Mouse (Mus musculus) MEL (cell line): ENCODE measurements around the gene Slc2a4. TPM values are rescaled to one million over a fixed set of nuclear protein-coding genes. Genes with fewer than 3 reads are reported as not detected.

Experiments used
- DNase-seq: peaks from one replicate; pipeline ENCODE4 v3.0.0; 2011; ENCODE audit warnings: low read depth, low spot score
- H3K27ac ChIP-seq: 2 replicates; pipeline ENCODE4 v1.5.1; 2012; ENCODE audit warnings: low read depth, mild to moderate bottlenecking, control low read depth, low read length, moderate library complexity; ENCODE audit not compliant: control insufficient read depth
- H3K27me3 ChIP-seq, 2 experiments: fragments of 150-350 bp in 1 of 2; sonication (generic) in 1 of 2; 2 replicates each; pipeline ENCODE4 v1.6.1; 2012; ENCODE audit warnings: low read length in 2 of 2, mild to moderate bottlenecking in 2 of 2, improper control_type of control experiment in 1 of 2, moderate library complexity in 1 of 2; ENCODE audit not compliant: insufficient read depth in 2 of 2, control insufficient read depth in 1 of 2
- H3K36me3 ChIP-seq, 2 experiments: 2 replicates each; pipeline ENCODE4 v1.6.1; 2012 to 2014; ENCODE audit warnings: low read length in 2 of 2, improper control_type of control experiment in 1 of 2, inconsistent platforms in 1 of 2, mild to moderate bottlenecking in 1 of 2; ENCODE audit not compliant: insufficient read depth in 2 of 2, control insufficient read depth in 1 of 2
- H3K4me1 ChIP-seq, 2 experiments: fragments of 150-350 bp in 1 of 2; sonication (generic) in 1 of 2; 2 replicates each; pipeline ENCODE4 v1.6.1; 2012; ENCODE audit warnings: low read length in 2 of 2, improper control_type of control experiment in 1 of 2, mild to moderate bottlenecking in 1 of 2; ENCODE audit not compliant: insufficient read depth in 2 of 2, control insufficient read depth in 1 of 2
- H3K4me3 ChIP-seq, 2 experiments: fragments of 150-350 bp in 1 of 2; sonication (generic) in 1 of 2; 2 replicates each; pipeline ENCODE4 v1.5.1; 2012; ENCODE audit warnings: low read depth in 2 of 2, low read length in 2 of 2, mild to moderate bottlenecking in 2 of 2, moderate library complexity in 2 of 2, control low read depth in 1 of 2, improper control_type of control experiment in 1 of 2; ENCODE audit not compliant: control insufficient read depth in 1 of 2, insufficient read depth in 1 of 2
- H3K79me2 ChIP-seq: 2 replicates; pipeline ENCODE4 v1.6.1; 2012; ENCODE audit warnings: mild to moderate bottlenecking, low read length, moderate library complexity; ENCODE audit not compliant: control insufficient read depth, poor library complexity, insufficient read depth
- H3K9ac ChIP-seq: 2 replicates; pipeline ENCODE4 v1.6.1; 2012; ENCODE audit warnings: low read depth, mild to moderate bottlenecking, control low read depth, low read length, moderate library complexity; ENCODE audit not compliant: control insufficient read depth, poor library complexity, severe bottlenecking
- H3K9me3 ChIP-seq: fragments of 150-350 bp; sonication (generic); replicated peaks from 2 replicates; pipeline ENCODE4 v1.6.1; 2012; ENCODE audit warnings: mild to moderate bottlenecking, low read length, improper control_type of control experiment, moderate library complexity; ENCODE audit not compliant: insufficient read depth
- CHD1 ChIP-seq: IDR thresholded peaks from 2 replicates; pipeline ENCODE4 v1.6.1; 2012; ENCODE audit warnings: low read depth, mild to moderate bottlenecking, inconsistent platforms, low read length, improper control_type of control experiment
- CHD2 ChIP-seq: IDR thresholded peaks from 2 replicates; pipeline ENCODE4 v1.6.1; 2011; ENCODE audit warnings: low read length, improper control_type of control experiment
- E2F4 ChIP-seq: IDR thresholded peaks from 2 replicates; pipeline ENCODE4 v1.6.1; 2011; ENCODE audit warnings: low read depth, low read length, improper control_type of control experiment, borderline replicate concordance
- EP300 ChIP-seq, 2 experiments: IDR thresholded peaks; 2 replicates each; pipeline ENCODE4 v1.6.1; 2011; ENCODE audit warnings: improper control_type of control experiment in 2 of 2, low read length in 2 of 2, low read depth in 1 of 2, mild to moderate bottlenecking in 1 of 2
- ETS1 ChIP-seq: IDR thresholded peaks from 2 replicates; pipeline ENCODE4 v1.6.1; 2012; ENCODE audit warnings: low read depth, mild to moderate bottlenecking, inconsistent platforms, low read length, improper control_type of control experiment, moderate library complexity
- GATA1 ChIP-seq: IDR thresholded peaks from 2 replicates; pipeline ENCODE4 v1.6.1; 2011; ENCODE audit warnings: low read depth, low read length, improper control_type of control experiment
- JUND ChIP-seq: IDR thresholded peaks from 2 replicates; pipeline ENCODE4 v1.6.1; 2011; ENCODE audit warnings: low read depth, mild to moderate bottlenecking, improper control_type of control experiment, low read length
- KAT2A ChIP-seq: conservative IDR thresholded peaks from 2 replicates; pipeline ENCODE4 v1.6.1; 2012; ENCODE audit warnings: low read depth, low read length, improper control_type of control experiment, inconsistent platforms
- MAFK ChIP-seq: IDR thresholded peaks from 2 replicates; pipeline ENCODE4 v1.6.1; 2011; ENCODE audit warnings: low read depth, mild to moderate bottlenecking, low read length, improper control_type of control experiment, borderline replicate concordance
- MAZ ChIP-seq: IDR thresholded peaks from 2 replicates; pipeline ENCODE4 v1.6.1; 2012; ENCODE audit warnings: low read depth, mild to moderate bottlenecking, inconsistent platforms, low read length, improper control_type of control experiment
- MEF2A ChIP-seq: IDR thresholded peaks from 2 replicates; pipeline ENCODE4 v1.6.1; 2014; ENCODE audit warnings: low read depth, mild to moderate bottlenecking, inconsistent platforms, low read length, improper control_type of control experiment; ENCODE audit not compliant: poor library complexity, insufficient replicate concordance, severe bottlenecking; ENCODE audit errors: extremely low read depth
- MYB ChIP-seq: IDR thresholded peaks from 2 replicates; pipeline ENCODE4 v1.6.1; 2011; ENCODE audit warnings: mild to moderate bottlenecking, low read depth, low read length, improper control_type of control experiment
- MYC ChIP-seq: IDR thresholded peaks from 2 replicates; pipeline ENCODE4 v1.6.1; 2011; ENCODE audit warnings: low read depth, mild to moderate bottlenecking, low read length, improper control_type of control experiment, moderate library complexity
- POLR2AphosphoS2 ChIP-seq: IDR thresholded peaks from 2 replicates; pipeline ENCODE4 v1.6.1; 2011; ENCODE audit warnings: low read length, improper control_type of control experiment
- POLR2AphosphoS5 ChIP-seq: IDR thresholded peaks from 2 replicates; pipeline ENCODE4 v1.6.1; 2012; ENCODE audit warnings: low read depth, borderline replicate concordance, mild to moderate bottlenecking, inconsistent platforms, low read length, moderate library complexity, mixed read lengths
- SMC3 ChIP-seq: IDR thresholded peaks from 2 replicates; pipeline ENCODE4 v1.6.1; 2011; ENCODE audit warnings: low read depth, low read length, improper control_type of control experiment
- TAL1 ChIP-seq: IDR thresholded peaks from 2 replicates; pipeline ENCODE4 v1.6.1; 2012; ENCODE audit warnings: mild to moderate bottlenecking, inconsistent platforms, low read length, moderate library complexity, mixed read lengths
- TBP ChIP-seq: IDR thresholded peaks from 2 replicates; pipeline ENCODE4 v1.8.0; 2011; ENCODE audit warnings: low read depth, low read length, improper control_type of control experiment
- ZC3H11A ChIP-seq: IDR thresholded peaks from 2 replicates; pipeline ENCODE4 v1.6.1; 2012; ENCODE audit warnings: low read depth, mild to moderate bottlenecking, inconsistent platforms, low read length, improper control_type of control experiment
- ZKSCAN1 ChIP-seq: IDR thresholded peaks from 2 replicates; pipeline ENCODE4 v1.6.1; 2012; ENCODE audit warnings: low read depth, mild to moderate bottlenecking, inconsistent platforms, low read length, improper control_type of control experiment, moderate library complexity
- polyA plus RNA-seq, 2 experiments: library from polyadenylated mRNA; stranded (reverse) in 1 of 2; unstranded in 1 of 2; fragments of >175 nt in 1 of 2; fragments of >200 nt in 1 of 2; gene quantifications; 2 replicates each; pipeline versions ENCODE4 v1.2.1 to v1.2.4; 2012; ENCODE audit warnings: low replicate concordance in 2 of 2, low read depth in 1 of 2; ENCODE audit not compliant: insufficient read length in 2 of 2, insufficient read depth in 1 of 2, missing spikeins in 1 of 2
- total RNA-seq: library from RNA; depleted of rRNA; stranded (reverse); fragments of 300-350 nt; gene quantifications from 2 replicates; pipeline ENCODE4 v1.2.3, GENCODE M21; 2012

Gene Slc2a4
- total and polyA plus RNA-seq, 3 experiments = 0.12 to 0.19 TPM; not detected in 1

DNA sequence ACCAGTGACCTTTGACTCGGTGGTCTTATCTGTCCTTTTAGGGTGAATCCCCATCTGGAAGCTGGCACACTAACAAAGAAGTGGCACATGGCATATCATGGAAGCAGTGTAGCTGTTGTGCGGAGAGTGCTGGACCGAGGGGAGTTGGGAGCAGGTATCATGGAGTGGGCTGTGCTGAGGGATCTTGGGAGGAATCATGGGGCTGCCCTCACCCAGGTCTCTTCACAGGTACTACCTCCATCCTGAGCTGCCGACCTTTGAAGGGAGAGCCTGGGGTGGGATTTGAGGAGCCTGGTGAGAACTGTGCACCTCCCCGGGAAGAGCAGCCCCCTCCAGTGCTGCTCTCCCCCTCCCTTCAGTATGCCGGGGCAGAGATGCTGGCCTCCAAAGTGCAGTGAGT, 36.3 kb downstream of the Slc2a4 start (continued):
- TF ChIP-seq KAT2A = no peak
- TF ChIP-seq POLR2AphosphoS5 = no peak

DNA sequence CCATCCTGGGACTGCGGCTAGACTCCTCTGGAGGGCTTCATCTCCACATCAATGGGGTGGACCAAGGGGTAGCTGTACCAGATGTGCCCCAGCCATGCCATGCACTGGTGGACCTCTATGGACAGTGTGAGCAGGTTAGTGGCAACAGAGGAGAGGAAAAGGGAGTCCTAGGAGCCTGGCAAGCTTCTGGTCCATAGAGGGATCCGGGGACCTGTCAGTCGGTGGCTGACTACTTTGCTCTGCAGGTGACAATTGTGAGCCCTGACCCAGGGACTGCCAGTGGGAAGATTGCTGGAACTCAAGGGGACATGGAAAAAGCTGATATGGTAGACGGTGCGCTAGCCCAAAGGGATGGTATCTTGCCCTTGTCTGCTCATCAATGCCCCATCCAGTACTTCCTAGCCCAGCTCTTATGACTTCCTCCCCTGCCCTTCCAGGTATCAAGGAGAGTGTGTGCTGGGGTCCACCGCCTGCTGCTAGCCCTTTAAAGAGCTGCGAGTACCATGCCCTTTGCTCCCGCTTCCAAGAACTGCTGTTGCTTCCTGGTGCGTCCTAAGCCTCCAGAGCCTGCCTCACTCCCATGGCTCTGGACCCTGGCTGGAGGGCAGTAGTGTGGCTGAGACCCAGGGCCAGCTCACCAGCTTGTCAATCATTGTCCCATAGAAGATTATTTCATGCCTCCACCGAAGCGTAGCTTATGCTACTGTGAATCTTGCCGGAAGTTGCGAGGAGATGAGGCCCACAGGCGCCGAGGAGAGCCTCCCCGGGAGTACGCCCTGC, 37.0 kb downstream of the Slc2a4 start:
- Histone ChIP-seq H3K27ac (no peak overlapping the region), H3K4me1 (peaks cover 0 to 21% of the 10 kb centered on the region in 2 experiments; a peak in 3 of 4 replicates)

GRCm38 (mm10) chr11:69910177-69910576, 37.8 kb downstream of the Slc2a4 start:
- Histone ChIP-seq H3K79me2 (peaks cover 12% of the 10 kb centered on the region), H3K9ac (no peak overlapping the region), H3K4me1 (peaks cover 0 to 15% of the 10 kb centered on the region in 2 experiments; a peak in 2 of 4 replicates), H3K27ac (no peak overlapping the region), H3K4me3 (no peak overlapping the region), H3K27me3 (no peaks in the 10 kb centered on the region), H3K9me3 (no peaks in the 10 kb centered on the region), H3K36me3 (peaks cover 9 to 13% of the 10 kb centered on the region in 2 experiments; a peak in 3 of 4 replicates)
- no peak for DNase-seq
- TF ChIP-seq SMC3 = no peak
- no peak for TF ChIP-seq E2F4
- TF ChIP-seq MYB = no peak
- TF ChIP-seq EP300 (IDR thresholded peaks at IDR 0.05; ENCODE audit: low read depth in 1 of 2, low read length in 2 of 2) = no peak
- no peak for TF ChIP-seq JUND
- no peak for TF ChIP-seq ZC3H11A
- no peak for TF ChIP-seq MAFK
- TF ChIP-seq POLR2AphosphoS2 = no peak
- TF ChIP-seq ZKSCAN1 = no peak
- no peak for TF ChIP-seq GATA1
- TF ChIP-seq TAL1 = no peak
- no peak for TF ChIP-seq MYC
- no peak for TF ChIP-seq POLR2AphosphoS5

More for the DNA sequence above, 37.0 kb downstream of the Slc2a4 start:
- no peak for DNase-seq
- Histone ChIP-seq H3K9me3 (no peaks in the 10 kb centered on the region), H3K79me2 (peaks cover 18% of the 10 kb centered on the region), H3K27me3 (no peaks in the 10 kb centered on the region), H3K9ac (no peak overlapping the region), H3K36me3 (peaks cover 11 to 17% of the 10 kb centered on the region in 2 experiments; a peak in 3 of 4 replicates), H3K4me3 (no peak overlapping the region)
- TF ChIP-seq CHD2 (no peak), MYC (no peak), ETS1 (no peak), SMC3 (no peak), POLR2AphosphoS2 (no peak), TBP (no peak), MEF2A (no peak), POLR2AphosphoS5 (no peak), CHD1 (no peak), E2F4 (no peak), TAL1 (no peak), MAZ (no peak)
